Mouse (Mus musculus) gastrocnemius, postnatal 4 days (tissue): ENCODE results near the gene Ifi27l2b. TPM values are rescaled to one million over a fixed set of nuclear protein-coding genes. Genes with fewer than 3 reads are reported as not detected.

ENCODE experiments used
- DNase-seq, 2 experiments: peaks; one replicate each; pipeline ENCODE4 v3.0.0; 2021 to 2022; ENCODE audit warnings: low spot score in 2 of 2, mixed read lengths in 2 of 2
- total RNA-seq, 2 experiments: library from RNA; stranded (reverse); gene quantifications; 2 replicates each; pipeline ENCODE4 v1.2.3; 2021

Ifi27l2b gene
- total RNA-seq, 2 experiments from 2014 or later = not detected

GRCm38 (mm10) chr12:103437601-103438000 lies 19.4 kb downstream of the Ifi27l2b start:
- no peak for DNase-seq

GRCm38 (mm10) chr12:103434861-103435260 lies 22.2 kb downstream of the Ifi27l2b start:
- no peak for DNase-seq

- peak; percentile 30 to 51 for DNase-seq
These were observed 22.9 kb downstream of the Ifi27l2b start, which contains the start of gene Ifi27 for GRCm38 (mm10) chr12:103433986-103434731. Gene Ifi27, plus strand, starts transcription at chr12:103434211.

- no peak for DNase-seq
These were observed 23.6 kb downstream of the Ifi27l2b start for GRCm38 (mm10) chr12:103433430-103433829.

GRCm38 (mm10) chr12:103426710-103427109 lies 30.3 kb downstream of the Ifi27l2b start:
- no peak for DNase-seq

- peak; percentile 88 to 96 for DNase-seq
These were observed 31.1 kb downstream of the Ifi27l2b start, which contains the start of gene Ddx24 for GRCm38 (mm10) chr12:103425729-103426470. Gene Ddx24, minus strand, starts transcription at chr12:103425830.

- no peak for DNase-seq
These were observed 31.9 kb downstream of the Ifi27l2b start for GRCm38 (mm10) chr12:103425016-103425728.

GRCm38 (mm10) chr12:103408144-103408543 lies 48.9 kb downstream of the Ifi27l2b start:
- no peak for DNase-seq

- DNase-seq = no peak
These were observed 49.3 kb downstream of the Ifi27l2b start, which contains the start of gene 9330161L09Rik for GRCm38 (mm10) chr12:103407720-103408119. Gene 9330161L09Rik, minus strand, starts transcription at chr12:103407820.

GRCm38 (mm10) chr12:103404131-103404530 lies 52.9 kb downstream of the Ifi27l2b start:
- no peak for DNase-seq

Other genes with a start within 250 kb of the Ifi27l2b start
- 1 to 10 TPM; 1.8 to 2.3 TPM for gene Prima1, start 215.1 kb downstream of the Ifi27l2b start, total RNA-seq
- gene Fam181a, start 146.2 kb downstream of the Ifi27l2b start, total RNA-seq = not detected
- gene Asb2, start 101.2 kb downstream of the Ifi27l2b start, total RNA-seq = 100 to 1,000 TPM; 128 to 151 TPM
- 1 to 10 TPM; 3.7 to 4.1 TPM for gene Otub2, start 68.5 kb downstream of the Ifi27l2b start, total RNA-seq
- 1 to 10 TPM in 1 of 2 experiments, under 1 TPM in 1; 0.83 to 1.9 TPM for gene 9330161L09Rik, start 49.4 kb downstream of the Ifi27l2b start, total RNA-seq
- gene Ddx24, start 31.4 kb downstream of the Ifi27l2b start, total RNA-seq = 10 to 100 TPM; 59.2 to 59.3 TPM
- gene Ifi27, start 23.0 kb downstream of the Ifi27l2b start, total RNA-seq = 100 to 1,000 TPM; 146 to 155 TPM
- 10 to 100 TPM; 17.5 to 27.8 TPM for gene Ifi27l2a, start 13.5 kb downstream of the Ifi27l2b start, total RNA-seq
- under 1 TPM; 0.70 to 0.88 TPM for gene Ppp4r4, start 75.1 kb upstream of the Ifi27l2b start, total RNA-seq
- under 1 TPM in 1 of 2 experiments, not detected in 1; 0.54 TPM for gene Serpina10, start 174.2 kb upstream of the Ifi27l2b start, total RNA-seq
- gene Serpina6, start 200.0 kb upstream of the Ifi27l2b start, total RNA-seq = not detected
- gene Serpina16, start 218.9 kb upstream of the Ifi27l2b start, total RNA-seq = not detected
- not detected for gene Serpina1f, start 238.3 kb upstream of the Ifi27l2b start, total RNA-seq